ENCODE assay signal across 9 mouse cellular contexts in the genomic region with DNA sequence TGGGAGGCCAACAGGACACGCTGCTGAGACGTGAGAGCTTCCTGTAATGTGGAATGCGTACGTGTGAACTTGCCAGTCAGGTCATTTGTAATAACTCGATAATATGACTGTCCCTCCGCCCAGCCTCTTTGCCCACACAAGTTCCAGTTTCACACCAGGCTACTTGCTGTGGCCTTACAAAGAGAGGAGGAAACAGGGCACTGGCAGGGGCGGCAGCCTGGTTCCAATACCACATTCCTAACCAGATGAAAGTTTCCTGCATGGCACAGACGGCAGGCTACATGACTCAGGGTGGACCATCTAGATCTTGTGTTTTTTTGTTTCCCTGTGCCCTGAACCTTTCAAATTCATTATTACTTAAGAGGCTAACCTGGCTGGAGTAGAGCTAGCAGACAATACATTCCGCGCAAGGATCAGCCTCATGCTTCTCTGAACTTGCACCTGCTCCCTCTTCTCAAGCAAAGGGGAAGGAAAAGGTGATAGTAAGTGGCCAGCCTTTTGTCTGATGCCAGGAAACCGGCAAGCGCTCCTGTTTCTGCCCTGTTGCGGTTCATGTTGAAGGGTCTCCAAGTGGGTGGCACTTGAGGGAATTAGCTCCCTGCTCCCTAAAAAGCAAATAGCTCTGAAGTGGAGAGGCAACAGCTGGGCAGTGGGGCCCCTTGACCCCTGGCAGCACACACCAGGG.
DNase-seq lines count a peak whose midpoint lies in the region; ATAC-seq and TF ChIP-seq lines count a peak whose summit lies in the region.
"Had no signal": no experiment of that assay in that cellular context is flagged by ENCODE, and none has a peak within 500 bp of the region (broad histone marks: within the 10 kb centered on the region; RNA-seq: fewer than 3 reads in every experiment).

No protein-coding gene starts in this region.

- no peak for DNase-seq in heart, postnatal 25 days (ENCODE audit: low spot score)
- DNase-seq in midbrain, embryonic 11.5 days (ENCODE audit: low spot score, missing footprints) = peak; percentile 79
- DNase-seq in stomach, postnatal 0 days (ENCODE audit: low spot score) = peak; percentile 46
- no peak for DNase-seq in ovary, postnatal 36 days (ENCODE audit: low spot score)
- no peak for DNase-seq in T-cell, adult 2 months (ENCODE audit: low spot score)

- H3K9ac ChIP-seq in heart, embryonic 13.5 days = no peak overlapping the region
- no peak overlapping the region for H3K9ac ChIP-seq in midbrain, embryonic 11.5 days (ENCODE audit: low read length)
- H3K9ac ChIP-seq in midbrain, embryonic 16.5 days (ENCODE audit: low read depth, low read length) = no peak overlapping the region
- H3K9ac ChIP-seq in intestine, embryonic 16.5 days (ENCODE audit: low read depth, low read length) = no peak overlapping the region
- no peak overlapping the region for H3K9ac ChIP-seq in stomach, postnatal 0 days (ENCODE audit: low read length)
- H3K9ac ChIP-seq: embryonic facial prominence, embryonic 15.5 days had no signal

- TF ChIP-seq EP300 in stomach, postnatal 0 days (optimal IDR thresholded peaks at IDR 0.05) = no peak

- peak overlapping the region; percentile 48; the same call in 1 of the 2 replicates for H3K27ac ChIP-seq in heart, embryonic 13.5 days (replicated peaks)
- H3K27ac ChIP-seq in midbrain, embryonic 11.5 days (ENCODE audit: low read depth, low read length) = no peak overlapping the region
- no peak overlapping the region for H3K27ac ChIP-seq in midbrain, embryonic 16.5 days (ENCODE audit: low read length)
- 0 out of 2 replicates have a peak overlapping the region, but pooled peaks have one; percentile 14 for H3K27ac ChIP-seq in intestine, embryonic 16.5 days (ENCODE audit: low read length)
- H3K27ac ChIP-seq in stomach, postnatal 0 days (replicated peaks) = peak overlapping the region; percentile 76
- H3K27ac ChIP-seq: embryonic facial prominence, embryonic 15.5 days had no signal

- H3K36me3 ChIP-seq in heart, embryonic 13.5 days = no peaks in the 10 kb centered on the region
- no peaks in the 10 kb centered on the region for H3K36me3 ChIP-seq in midbrain, embryonic 11.5 days (ENCODE audit: control insufficient read depth, insufficient read depth, low read length)
- no peaks in the 10 kb centered on the region for H3K36me3 ChIP-seq in midbrain, embryonic 16.5 days (ENCODE audit: control insufficient read depth, insufficient read depth, low read length)
- H3K36me3 ChIP-seq in intestine, embryonic 16.5 days (ENCODE audit: control insufficient read depth, insufficient read depth, low read length) = no peaks in the 10 kb centered on the region
- no peaks in the 10 kb centered on the region for H3K36me3 ChIP-seq in stomach, postnatal 0 days (ENCODE audit: control insufficient read depth, insufficient read depth, low read length)
- H3K36me3 ChIP-seq: embryonic facial prominence, embryonic 15.5 days had no signal

- H3K4me2 ChIP-seq in heart, embryonic 13.5 days = peak overlapping the region; percentile 17; the same call in 1 of the 2 replicates
- no peak overlapping the region for H3K4me2 ChIP-seq in midbrain, embryonic 11.5 days
- H3K4me2 ChIP-seq in midbrain, embryonic 16.5 days (ENCODE audit: low read length) = no peak overlapping the region
- H3K4me2 ChIP-seq in intestine, embryonic 16.5 days (ENCODE audit: low read depth, low read length) = no peak overlapping the region
- 0 out of 2 replicates have a peak overlapping the region, but pooled peaks have one; percentile 1 for H3K4me2 ChIP-seq in stomach, postnatal 0 days (replicated peaks; ENCODE audit: low read depth)
- H3K4me2 ChIP-seq: embryonic facial prominence, embryonic 15.5 days had no signal

- H3K9me3 ChIP-seq in heart, embryonic 13.5 days = no peaks in the 10 kb centered on the region
- no peaks in the 10 kb centered on the region for H3K9me3 ChIP-seq in midbrain, embryonic 11.5 days (ENCODE audit: control insufficient read depth, low read length)
- H3K9me3 ChIP-seq in midbrain, embryonic 16.5 days (replicated peaks; ENCODE audit: control insufficient read depth, low read length, poor library complexity, severe bottlenecking) = no peaks in the 10 kb centered on the region
- no peaks in the 10 kb centered on the region for H3K9me3 ChIP-seq in intestine, embryonic 16.5 days (ENCODE audit: control insufficient read depth, low read length)
- no peaks in the 10 kb centered on the region for H3K9me3 ChIP-seq in stomach, postnatal 0 days (ENCODE audit: control insufficient read depth, low read length)
- H3K9me3 ChIP-seq: embryonic facial prominence, embryonic 15.5 days had no signal

- 34% methylated on average over 13 of the region's 13 CpGs for WGBS in heart, embryonic 13.5 days
- WGBS in midbrain, embryonic 11.5 days = 70% methylated on average over 13 of the region's 13 CpGs
- 63% methylated on average over 13 of the region's 13 CpGs for WGBS in midbrain, embryonic 16.5 days
- WGBS in intestine, embryonic 16.5 days = 43% methylated on average over 13 of the region's 13 CpGs
- WGBS in stomach, postnatal 0 days = 31% methylated on average over 13 of the region's 13 CpGs

- no peak for TF ChIP-seq CTCF in stomach, postnatal 0 days (IDR thresholded peaks at IDR 0.05; ENCODE audit: low read depth)

- intact Hi-C loops in heart, postnatal 25 days (cut with DNase I) = no loop called here

- peaks cover 32% of the 10 kb centered on the region for H3K4me1 ChIP-seq in heart, embryonic 13.5 days
- H3K4me1 ChIP-seq in midbrain, embryonic 11.5 days (ENCODE audit: control insufficient read depth, insufficient read depth, low read length) = peaks cover 4% of the 10 kb centered on the region
- peaks cover 8% of the 10 kb centered on the region for H3K4me1 ChIP-seq in midbrain, embryonic 16.5 days (ENCODE audit: control insufficient read depth, insufficient read depth, low read length)
- H3K4me1 ChIP-seq in intestine, embryonic 16.5 days (ENCODE audit: control insufficient read depth, insufficient read depth, low read length) = peaks cover 20% of the 10 kb centered on the region
- H3K4me1 ChIP-seq in stomach, postnatal 0 days (replicated peaks; ENCODE audit: control insufficient read depth, insufficient read depth) = peaks cover 10% of the 10 kb centered on the region

- no peak for ATAC-seq in heart, embryonic 13.5 days (ENCODE audit: extremely low read depth, insufficient number of reproducible peaks, low FRiP score, low TSS enrichment)
- ATAC-seq in midbrain, embryonic 11.5 days (ENCODE audit: low FRiP score) = no peak
- no peak for ATAC-seq in midbrain, embryonic 16.5 days
- ATAC-seq in intestine, embryonic 16.5 days = peak; percentile 29; the same call in 1 of the 2 replicates
- ATAC-seq in stomach, postnatal 0 days (ENCODE audit: low FRiP score, low TSS enrichment) = peak; percentile 63

- no peak overlapping the region for H3K4me3 ChIP-seq in heart, embryonic 13.5 days
- H3K4me3 ChIP-seq in midbrain, embryonic 11.5 days (ENCODE audit: low read depth, low read length) = no peak overlapping the region
- no peak overlapping the region for H3K4me3 ChIP-seq in midbrain, embryonic 16.5 days (ENCODE audit: low read depth, low read length)
- no peak overlapping the region for H3K4me3 ChIP-seq in intestine, embryonic 16.5 days (ENCODE audit: low read length)
- no peak overlapping the region for H3K4me3 ChIP-seq in stomach, postnatal 0 days (ENCODE audit: low read depth, low read length)
- H3K4me3 ChIP-seq: embryonic facial prominence, embryonic 15.5 days had no signal

- H3K27me3 ChIP-seq in heart, embryonic 13.5 days (replicated peaks) = peaks cover 6% of the 10 kb centered on the region
- H3K27me3 ChIP-seq in midbrain, embryonic 11.5 days (ENCODE audit: control insufficient read depth, insufficient read depth, low read length) = no peaks in the 10 kb centered on the region
- H3K27me3 ChIP-seq in midbrain, embryonic 16.5 days (ENCODE audit: control insufficient read depth, insufficient read depth, low read depth, low read length) = no peaks in the 10 kb centered on the region
- no peaks in the 10 kb centered on the region for H3K27me3 ChIP-seq in intestine, embryonic 16.5 days (replicated peaks; ENCODE audit: control insufficient read depth, insufficient read depth, low read length)
- H3K27me3 ChIP-seq in stomach, postnatal 0 days (ENCODE audit: control insufficient read depth, insufficient read depth, low read length) = no peaks in the 10 kb centered on the region
- H3K27me3 ChIP-seq: embryonic facial prominence, embryonic 15.5 days had no signal

Comparison
In these comparisons a context has a peak if more than half of its experiments do, and no peak if none do; other contexts are left out.
1. ATAC-seq: peak in intestine, embryonic 16.5 days (single experiment) and stomach, postnatal 0 days (single experiment); none in heart, embryonic 13.5 days (single experiment), midbrain, embryonic 11.5 days (single experiment) and midbrain, embryonic 16.5 days (single experiment).
2. H3K27ac ChIP-seq: peak in heart, embryonic 13.5 days (single experiment), intestine, embryonic 16.5 days (single experiment) and stomach, postnatal 0 days (single experiment); none in midbrain, embryonic 11.5 days (single experiment) and midbrain, embryonic 16.5 days (single experiment).
3. H3K4me2 ChIP-seq: peak in heart, embryonic 13.5 days (single experiment) and stomach, postnatal 0 days (single experiment); none in midbrain, embryonic 11.5 days (single experiment), midbrain, embryonic 16.5 days (single experiment) and intestine, embryonic 16.5 days (single experiment).
4. DNase-seq: peak in midbrain, embryonic 11.5 days (single experiment) and stomach, postnatal 0 days (single experiment); none in heart, postnatal 25 days (single experiment), ovary, postnatal 36 days (single experiment) and T-cell, adult 2 months (single experiment).